Mouse (Mus musculus): ENCODE measurements around the gene Cs.
"Not testable (repeated sequence)": the region's sequence is repeated elsewhere in the genome, so short reads cannot be mapped to it uniquely, and the experiment has no call there.

Cs gene

GRCm38 (mm10) chr10:128337306-128338181 is at the start of gene Cs:
TSS of gene Cs (plus strand) at chr10:128337734.
- peak; percentile 93 for DNase-seq (ENCODE audit: low spot score)

- DNase-seq (ENCODE audit: low spot score): not testable (repeated sequence)
These were observed 46.9 kb upstream of the Cs start for GRCm38 (mm10) chr10:128290594-128290993.

GRCm38 (mm10) chr10:128296370-128297090 is 41.0 kb upstream of the Cs start:
- no peak for DNase-seq (ENCODE audit: low spot score)

GRCm38 (mm10) chr10:128297221-128297620 is 40.3 kb upstream of the Cs start:
- no peak for DNase-seq (ENCODE audit: low spot score)

GRCm38 (mm10) chr10:128297622-128298021 is 39.9 kb upstream of the Cs start:
- DNase-seq (ENCODE audit: low spot score): no peak

GRCm38 (mm10) chr10:128298243-128298642 is 39.3 kb upstream of the Cs start:
- no peak for DNase-seq (ENCODE audit: low spot score)

GRCm38 (mm10) chr10:128298702-128299171 is 38.8 kb upstream of the Cs start, which contains the start of gene Il23a:
TSS of gene Il23a (minus strand) at chr10:128298752.
- DNase-seq (ENCODE audit: low spot score): no peak

GRCm38 (mm10) chr10:128302357-128302756 is 35.2 kb upstream of the Cs start:
- no peak for DNase-seq (ENCODE audit: low spot score)

- no peak for DNase-seq (ENCODE audit: low spot score)
These were observed 34.8 kb upstream of the Cs start for GRCm38 (mm10) chr10:128302785-128303125.

- DNase-seq (ENCODE audit: low spot score): peak; percentile 99
These were observed 34.2 kb upstream of the Cs start, which contains the start of gene Pan2 for GRCm38 (mm10) chr10:128303126-128304021. TSS of gene Pan2 (plus strand) at chr10:128303335.

GRCm38 (mm10) chr10:128309654-128310053 is 27.9 kb upstream of the Cs start:
- DNase-seq (ENCODE audit: low spot score): no peak

GRCm38 (mm10) chr10:128310177-128310576 is 27.4 kb upstream of the Cs start:
- DNase-seq (ENCODE audit: low spot score): peak; percentile 48

- DNase-seq (ENCODE audit: low spot score): no peak
These were observed 26.6 kb upstream of the Cs start for GRCm38 (mm10) chr10:128310902-128311301.

- DNase-seq (ENCODE audit: low spot score): no peak
These were observed 22.0 kb upstream of the Cs start for GRCm38 (mm10) chr10:128315578-128315977.

- no peak for DNase-seq (ENCODE audit: low spot score)
These were observed 15.9 kb upstream of the Cs start for GRCm38 (mm10) chr10:128321641-128322040.

GRCm38 (mm10) chr10:128322141-128323108 is 15.1 kb upstream of the Cs start, which contains the start of gene Cnpy2:
TSS of gene Cnpy2 (plus strand) at chr10:128322459.
- peak; percentile 79 for DNase-seq (ENCODE audit: low spot score)

GRCm38 (mm10) chr10:128323516-128323915 is 14.0 kb upstream of the Cs start:
- no peak for DNase-seq (ENCODE audit: low spot score)

GRCm38 (mm10) chr10:128326825-128327224 is 10.7 kb upstream of the Cs start:
- no peak for DNase-seq (ENCODE audit: low spot score)

- DNase-seq (ENCODE audit: low spot score): no peak
These were observed 9.9 kb upstream of the Cs start for GRCm38 (mm10) chr10:128327610-128328009.

All from ovary, adult 18-20 months (tissue).